Mouse (Mus musculus) CD8-positive naive resting alpha-beta T cell, adult 2 months (primary cell): ENCODE results near the gene Peak1.

Experiments
- DNase-seq, 2 experiments: peaks; one replicate each; pipeline ENCODE4 v3.0.0; 2022; ENCODE audit warnings: low read depth in 2 of 2, low spot score in 2 of 2

Peak1 gene

DNA sequence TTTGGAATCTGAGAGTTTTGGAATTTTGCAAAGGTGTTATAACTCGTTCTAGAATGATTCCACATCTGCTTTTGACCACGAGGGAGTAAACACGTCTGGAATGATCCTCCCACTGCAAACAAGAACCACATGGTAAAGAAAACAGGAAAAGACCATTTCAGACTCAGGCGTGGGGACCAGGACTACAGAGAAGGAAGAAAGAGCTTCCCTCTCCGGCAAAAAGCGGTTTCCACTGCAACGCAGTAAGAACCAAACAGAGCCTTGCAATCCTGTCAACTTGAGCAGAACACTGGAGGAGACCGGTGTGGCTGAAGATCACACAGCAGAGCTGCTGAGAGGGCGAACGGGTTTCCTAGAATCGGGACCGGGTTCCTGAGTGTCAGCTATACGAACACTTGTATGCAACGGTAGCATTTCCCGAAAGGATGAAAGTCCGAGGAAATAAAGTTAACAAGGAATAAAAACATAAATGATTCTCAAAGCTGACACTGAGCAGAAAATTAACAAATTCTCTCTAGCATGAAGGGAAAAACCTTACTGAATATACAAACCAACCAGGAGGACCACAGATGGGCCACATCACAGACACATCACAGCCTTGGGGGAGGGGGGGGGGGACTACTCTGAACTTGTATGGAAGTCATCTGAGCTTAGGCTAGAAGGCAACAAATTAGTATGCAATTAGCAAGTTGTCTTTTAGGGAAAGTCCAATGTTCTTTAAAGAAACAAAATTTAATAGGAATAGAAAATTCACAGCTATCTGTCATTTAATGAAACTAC is 93.1 kb downstream of the Peak1 start:
- no peak for DNase-seq

DNA sequence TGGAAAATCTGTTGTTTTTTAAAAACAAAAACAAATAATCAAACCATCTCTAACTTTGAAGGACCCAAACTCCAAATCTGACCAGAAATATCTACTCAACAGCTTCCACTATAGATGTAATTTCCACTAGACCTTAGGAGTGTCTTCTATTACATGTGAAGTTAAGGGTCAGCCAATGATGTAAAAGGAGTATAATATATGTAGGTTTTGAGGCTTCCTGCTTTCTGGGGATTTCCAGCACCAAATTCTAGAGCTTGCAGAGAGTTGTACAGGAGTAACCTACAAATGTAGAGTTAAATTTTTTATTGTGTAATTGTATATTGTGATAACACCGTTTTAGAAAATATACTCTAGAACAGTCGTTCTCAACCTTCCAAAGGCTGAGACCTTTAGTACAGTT is 96.6 kb downstream of the Peak1 start:
- no peak for DNase-seq

DNA sequence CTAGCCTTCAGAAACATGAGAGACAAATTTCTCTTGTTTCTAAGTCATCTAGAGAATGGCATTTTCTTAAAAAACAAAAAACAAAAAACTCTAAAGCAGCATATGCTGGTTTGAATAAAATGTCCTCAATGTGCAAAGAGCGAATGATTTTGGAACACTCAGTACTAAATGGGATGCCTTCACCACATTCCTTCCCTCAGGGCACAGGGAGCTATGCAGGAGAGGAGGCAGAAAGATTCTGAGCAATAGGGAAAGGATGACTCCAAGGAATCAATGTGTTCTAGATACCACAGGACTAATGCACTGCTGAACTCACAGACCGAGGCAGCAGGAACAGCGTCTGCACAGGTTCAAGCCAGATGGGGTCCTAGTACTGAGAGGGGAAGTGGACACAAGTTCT is 103.5 kb downstream of the Peak1 start:
- no peak for DNase-seq

DNA sequence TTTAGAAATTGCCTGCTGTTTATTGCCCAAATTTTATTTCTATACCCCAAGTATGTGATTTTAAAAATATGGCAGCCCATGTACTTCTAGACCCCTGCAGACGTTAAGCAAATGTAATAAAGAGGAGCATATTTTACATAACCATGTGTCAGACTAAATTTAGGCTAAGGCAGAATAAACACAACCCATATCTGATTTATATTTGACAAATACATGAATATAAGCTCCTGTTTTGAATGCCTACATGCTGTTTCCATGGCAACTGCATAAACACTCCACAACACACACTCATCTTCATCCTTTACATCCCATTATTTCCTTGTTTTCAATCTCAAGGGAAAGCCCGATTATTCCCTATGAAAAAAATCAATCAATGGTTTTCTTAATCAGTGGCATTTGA is 108.8 kb downstream of the Peak1 start:
- DNase-seq = no peak

DNA sequence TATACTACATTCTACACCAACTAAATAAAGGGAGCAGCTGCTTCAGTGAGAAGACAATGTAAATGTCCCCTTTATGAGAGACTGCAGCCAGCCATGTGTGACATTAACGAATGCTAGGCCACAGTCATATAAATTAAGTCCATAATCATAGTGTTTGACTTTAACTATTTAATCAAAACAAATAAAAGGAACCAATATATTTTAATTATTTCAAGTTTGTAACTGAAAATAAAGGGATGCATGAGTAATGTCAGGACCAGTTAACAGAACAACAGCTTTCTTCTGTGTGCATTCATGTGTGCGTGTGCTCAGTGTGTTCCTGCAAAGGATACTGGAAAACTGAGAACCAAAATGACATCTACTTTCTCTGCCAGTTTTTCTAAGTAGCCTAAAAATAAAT is 113.3 kb downstream of the Peak1 start:
- DNase-seq = no peak

DNA sequence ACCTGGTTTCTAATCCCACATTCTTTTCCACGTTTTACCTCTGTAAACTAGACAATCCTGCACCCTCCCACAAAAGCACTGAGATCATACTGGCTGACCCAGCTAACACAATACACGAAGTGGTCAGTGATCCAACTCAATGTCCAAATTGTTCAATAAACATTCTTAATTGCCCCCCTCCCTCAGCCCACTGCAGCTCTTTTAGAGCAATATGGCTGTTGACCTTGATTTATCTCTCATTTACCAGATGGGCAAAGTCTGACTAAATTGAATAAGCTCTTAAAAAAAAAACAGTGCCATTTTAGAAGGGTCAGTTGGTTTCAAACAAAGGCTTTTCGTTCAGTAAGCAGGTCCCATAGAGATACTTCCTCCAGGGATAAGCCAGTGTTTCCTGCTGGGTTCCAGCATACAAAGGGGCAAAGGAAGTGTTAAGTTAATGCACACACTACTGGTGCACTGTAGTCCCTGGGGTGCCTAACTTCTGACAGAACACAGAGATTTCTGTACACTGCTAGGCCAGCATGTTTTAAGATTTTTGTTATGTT is 114.9 kb downstream of the Peak1 start:
- no peak for DNase-seq

DNA sequence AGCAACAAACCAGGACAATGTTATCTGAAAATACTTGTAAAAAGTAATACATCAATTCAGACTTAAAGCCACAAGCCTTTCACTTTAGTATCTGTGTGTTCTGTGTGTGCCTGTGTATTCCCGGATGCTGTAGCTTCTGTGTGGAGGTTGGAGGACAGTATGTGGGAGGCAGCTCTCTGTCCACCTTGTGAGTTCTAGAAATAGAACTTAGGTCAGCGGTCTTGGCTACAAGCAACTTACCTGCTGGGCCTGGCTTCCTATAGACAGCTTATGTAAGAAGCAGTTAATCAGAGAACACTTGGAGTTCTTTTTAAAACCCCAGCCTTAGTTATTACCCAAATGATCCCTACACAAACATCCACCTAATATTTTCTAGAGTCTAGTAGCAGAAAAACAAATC is 127.8 kb downstream of the Peak1 start:
- no peak for DNase-seq

DNA sequence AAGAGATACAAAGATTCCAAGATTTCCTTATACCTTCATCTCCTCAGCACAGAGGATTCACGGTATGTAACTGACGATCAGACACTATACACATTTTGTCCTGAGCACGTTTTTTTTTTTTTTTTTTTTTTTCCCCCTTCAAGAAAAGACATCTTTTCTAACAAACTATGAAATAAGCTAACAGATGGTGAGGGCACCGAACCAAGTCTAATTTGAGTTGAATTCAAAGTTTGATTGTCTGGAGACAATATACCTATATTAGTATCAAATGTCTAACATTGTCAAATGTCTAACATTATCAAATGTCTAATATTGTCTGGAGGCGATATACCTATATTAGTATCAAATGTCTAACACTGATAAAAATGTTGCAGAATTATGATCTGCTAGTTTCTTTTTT is 135.4 kb downstream of the Peak1 start:
- no peak for DNase-seq

DNA sequence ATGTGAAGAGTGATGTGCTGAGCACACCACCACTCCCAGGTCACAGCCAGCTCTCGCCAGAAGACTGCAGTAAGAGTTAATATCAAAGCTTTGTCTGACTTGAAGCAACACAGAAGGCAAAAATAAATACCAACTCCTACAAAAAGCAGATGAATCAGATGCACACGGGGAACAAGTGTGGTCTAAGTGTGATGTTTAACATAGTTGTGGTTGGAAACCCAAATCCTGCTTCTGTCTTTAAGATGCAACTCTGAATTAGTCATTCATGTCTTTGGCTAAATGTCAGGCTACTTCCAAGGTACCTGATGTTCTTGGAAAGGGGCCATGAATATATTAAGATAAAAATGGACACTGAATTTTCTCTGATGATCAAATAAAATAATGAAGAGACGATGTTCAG is 144.3 kb downstream of the Peak1 start:
- DNase-seq = no peak

DNA sequence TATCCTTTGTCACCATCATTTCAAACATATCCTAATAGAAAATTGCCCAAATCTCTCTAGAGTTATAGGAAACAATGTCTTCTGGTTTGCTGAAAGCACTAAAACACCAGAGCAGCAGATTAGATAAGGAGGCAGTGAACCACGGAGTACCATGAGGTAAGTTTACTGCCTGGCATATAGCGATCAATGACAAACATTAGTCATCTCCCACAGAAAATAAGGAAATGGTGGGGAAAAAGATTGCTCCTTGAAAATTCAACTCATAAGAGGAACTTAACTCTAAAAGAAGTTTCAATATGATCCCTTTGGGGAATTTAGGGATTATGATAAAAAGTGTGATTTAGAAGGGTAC is 145.6 kb downstream of the Peak1 start:
- no peak for DNase-seq

DNA sequence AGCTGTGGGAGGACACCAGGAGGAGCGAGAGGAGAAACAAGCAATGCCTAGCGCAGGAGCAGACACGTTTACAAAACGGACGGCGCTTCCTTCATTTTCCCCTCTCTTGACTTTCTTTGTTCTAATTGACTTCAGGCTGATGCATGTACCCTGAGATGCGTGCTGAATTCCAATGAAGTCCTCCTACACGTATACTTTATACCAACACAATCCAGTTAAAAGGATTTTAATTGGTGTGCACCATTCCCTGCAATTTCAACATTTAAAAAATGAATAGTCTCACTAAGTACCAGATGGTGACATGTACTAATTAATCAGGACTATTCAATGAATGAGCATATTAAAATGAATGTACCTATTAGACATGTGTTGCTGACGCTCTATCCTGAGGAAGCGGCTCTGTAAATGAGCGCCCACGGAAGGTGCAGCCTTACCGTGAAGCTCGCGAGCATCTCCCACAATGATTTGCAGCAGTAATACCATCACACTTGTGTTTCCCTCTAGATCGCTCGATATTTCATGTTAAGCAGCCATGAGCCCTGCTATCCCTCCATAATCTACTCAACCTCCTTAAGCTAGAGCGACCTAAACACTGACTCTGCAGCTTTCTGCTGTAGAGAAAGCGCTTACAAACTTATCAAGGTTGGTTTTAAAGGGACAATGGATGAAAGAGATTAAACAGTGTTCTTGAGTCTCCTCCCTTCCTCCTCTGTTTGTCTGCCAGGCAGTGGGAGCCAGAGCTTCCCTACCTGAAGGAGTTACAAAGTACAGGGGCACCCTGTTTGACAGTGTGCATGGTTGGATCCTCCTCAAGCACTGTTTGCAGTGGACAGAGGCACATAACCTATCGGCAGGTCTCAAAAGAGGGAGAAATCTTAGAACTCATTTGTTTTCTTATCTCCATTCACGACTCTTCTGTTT is 146.3 kb downstream of the Peak1 start:
- no peak for DNase-seq

DNA sequence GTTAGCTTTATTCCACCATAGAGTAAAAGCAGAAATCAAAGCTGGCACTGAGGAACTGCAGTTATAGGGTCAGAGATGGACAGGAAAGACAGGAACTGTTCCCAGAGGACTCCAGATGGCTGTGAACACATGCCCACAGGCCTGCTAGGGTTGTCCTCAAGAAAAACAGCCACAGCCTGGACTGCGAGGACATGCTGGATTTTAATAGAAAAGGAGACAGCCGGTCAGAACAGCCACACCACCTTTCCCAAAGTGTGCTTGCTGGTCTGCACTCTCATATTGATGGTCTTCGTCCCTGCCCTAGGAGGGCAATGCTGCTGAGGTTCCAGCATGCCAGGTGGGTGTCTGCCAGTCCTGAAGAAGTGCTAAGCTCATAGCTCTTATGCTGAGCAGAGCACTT is 148.8 kb downstream of the Peak1 start:
- DNase-seq = no peak

DNA sequence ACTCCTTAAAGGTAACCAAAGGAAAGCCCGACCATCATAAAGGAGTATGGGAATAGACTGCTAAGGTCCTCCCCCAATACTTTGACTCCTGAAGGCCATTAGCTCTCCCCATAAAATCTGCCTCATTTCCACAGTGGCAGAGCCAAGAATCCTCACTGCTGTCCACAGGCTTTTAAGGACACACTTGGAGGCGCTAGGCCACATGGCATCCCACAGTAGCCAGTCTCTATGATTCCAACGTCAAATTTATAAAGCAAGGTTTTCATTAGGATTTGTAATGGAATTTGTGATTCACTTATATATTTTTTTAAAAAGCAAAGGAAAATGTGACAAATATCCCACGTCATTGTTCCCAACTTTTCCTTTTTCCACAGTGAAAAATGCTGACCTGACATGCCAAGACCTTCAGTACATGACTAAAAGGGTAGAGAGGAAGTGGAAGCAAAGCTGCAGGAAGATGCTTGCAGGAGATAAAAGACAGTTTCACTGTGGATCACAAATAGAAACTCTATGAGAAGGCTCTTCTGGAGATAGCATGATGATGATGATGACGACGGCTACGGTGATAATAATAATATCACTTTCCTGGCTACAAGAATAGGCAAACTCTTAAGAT is 151.6 kb downstream of the Peak1 start:
- DNase-seq = no peak

DNA sequence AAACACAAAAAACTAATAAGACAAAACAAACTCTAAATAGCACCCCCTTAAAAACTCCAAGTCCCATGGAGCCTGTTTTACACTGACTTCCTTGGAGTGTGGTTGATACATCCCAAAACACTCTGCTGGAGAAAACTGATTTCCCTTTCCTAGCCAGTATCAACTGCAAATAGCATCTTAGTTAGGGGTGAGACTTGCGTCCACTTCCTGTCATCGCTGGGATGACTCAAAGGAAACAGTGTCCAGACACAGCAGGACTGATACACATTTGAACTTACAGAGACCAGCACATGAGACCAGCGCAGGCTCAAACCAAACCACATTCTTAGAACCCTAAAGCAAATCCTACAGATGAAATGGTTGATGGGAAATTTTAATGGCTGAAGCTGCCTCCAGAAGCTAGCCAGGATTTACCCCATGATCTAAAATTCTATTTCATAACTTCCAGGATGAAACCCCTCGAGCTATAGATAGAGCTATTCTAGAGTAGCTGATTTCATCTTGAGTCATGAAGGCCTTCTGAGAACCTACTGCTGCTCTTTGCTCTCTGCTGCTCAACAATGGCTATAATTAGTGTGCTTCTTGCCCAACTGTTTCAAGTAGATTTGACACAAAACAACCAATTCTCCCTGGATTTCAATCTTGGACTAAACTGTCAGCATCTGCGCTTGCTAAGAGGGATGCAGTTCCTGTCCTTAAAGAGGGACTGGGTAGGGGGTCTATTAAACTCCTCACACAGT is 152.2 kb downstream of the Peak1 start:
- no peak for DNase-seq

DNA sequence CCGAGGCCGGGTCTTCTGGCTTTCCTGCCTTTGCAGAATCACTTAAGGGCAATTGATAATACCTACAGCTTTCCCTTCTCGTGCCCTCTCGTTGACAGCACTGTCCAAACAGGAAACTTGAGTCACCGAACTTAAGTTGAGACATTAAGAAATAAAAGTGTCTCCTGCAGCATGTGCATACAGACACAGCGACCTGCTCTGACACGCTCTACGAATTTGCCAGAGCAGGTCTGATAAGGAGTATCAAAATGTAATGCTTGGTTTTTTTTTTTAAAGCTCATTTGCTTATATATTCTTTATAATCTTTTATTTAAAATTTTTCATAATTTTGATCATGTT is 152.9 kb downstream of the Peak1 start:
- no peak for DNase-seq

DNA sequence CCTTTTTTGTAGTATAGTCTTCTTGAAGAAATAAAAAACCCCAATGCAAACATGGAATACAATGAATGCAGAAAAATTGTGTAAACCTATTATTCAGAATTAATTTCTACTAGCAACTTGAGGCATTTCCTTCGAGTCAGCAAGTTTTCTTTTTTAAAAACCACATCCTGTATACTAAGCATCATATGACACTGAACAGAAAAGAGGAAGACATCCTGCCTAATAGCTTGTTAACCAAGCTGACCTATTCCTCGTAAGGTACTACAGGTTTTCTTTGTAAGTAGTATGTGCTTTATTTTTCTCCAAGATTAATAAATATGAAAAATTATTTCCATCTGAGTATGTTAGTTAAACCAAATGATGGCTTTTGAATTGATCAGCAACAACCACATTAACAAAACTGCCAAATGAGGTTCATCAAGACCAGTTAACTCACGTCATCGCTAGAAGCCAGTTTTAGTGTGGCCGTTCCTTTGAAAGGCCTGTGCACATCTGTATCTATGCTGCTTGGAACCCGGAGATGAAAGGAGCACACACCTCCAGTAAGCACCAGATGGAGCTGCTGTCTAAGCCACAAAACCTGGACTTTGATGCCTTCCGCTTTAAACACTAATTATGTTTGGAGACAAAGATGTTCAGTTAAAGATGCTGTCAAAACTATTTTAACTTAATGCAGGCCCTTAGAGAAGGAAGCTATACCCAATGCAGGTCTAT is 153.4 kb downstream of the Peak1 start:
- peak; percentile 21 to 47 for DNase-seq

DNA sequence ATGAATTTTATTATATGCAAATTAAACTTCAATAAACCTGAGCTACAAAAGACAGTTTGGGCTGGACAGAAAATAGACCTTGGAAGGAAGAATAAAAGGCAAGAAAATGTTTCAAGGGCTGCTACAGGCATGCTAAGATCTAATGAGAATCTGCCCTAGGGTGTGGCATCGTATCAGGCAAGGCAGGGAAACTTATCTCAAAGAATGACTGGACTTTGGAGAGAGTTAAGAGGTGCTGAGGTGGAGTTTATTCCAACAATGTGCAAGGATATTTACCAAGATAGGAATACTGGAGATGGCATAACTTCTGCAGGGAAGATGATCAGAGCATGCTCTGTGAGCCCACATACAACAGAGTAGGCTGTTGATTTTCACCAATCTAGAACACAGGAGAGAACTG is 154.8 kb downstream of the Peak1 start:
- no peak for DNase-seq

DNA sequence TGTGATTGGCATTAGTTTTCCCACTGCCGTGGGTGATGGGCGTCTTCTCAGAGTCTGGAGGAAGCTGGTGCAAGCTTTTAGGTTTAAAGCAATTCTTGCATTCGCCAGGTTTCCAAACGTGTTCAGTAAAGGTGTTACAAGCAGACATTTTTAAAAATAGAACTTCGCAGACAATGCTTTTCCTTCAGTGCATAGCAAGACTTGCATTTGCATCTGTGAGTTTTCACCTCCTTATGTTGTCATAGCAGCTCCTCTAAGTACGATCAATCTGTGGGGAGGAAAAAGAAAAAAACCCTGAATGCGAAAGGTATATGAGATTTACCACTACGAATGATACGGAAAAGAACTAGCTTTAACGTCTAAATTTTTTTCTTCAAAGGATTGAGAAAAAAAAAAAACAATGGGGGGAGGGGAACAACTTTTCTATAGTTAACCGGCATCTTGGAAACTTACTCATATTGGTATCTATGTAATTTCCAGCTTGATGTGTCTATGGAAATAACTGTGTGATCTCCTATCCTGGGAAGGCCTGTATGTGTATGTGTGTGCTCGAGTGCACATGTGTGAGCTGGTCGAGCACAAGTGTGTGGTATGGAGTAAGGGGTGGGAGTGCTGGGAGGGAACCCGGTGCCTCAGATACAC is 157.3 kb downstream of the Peak1 start:
- no peak for DNase-seq

DNA sequence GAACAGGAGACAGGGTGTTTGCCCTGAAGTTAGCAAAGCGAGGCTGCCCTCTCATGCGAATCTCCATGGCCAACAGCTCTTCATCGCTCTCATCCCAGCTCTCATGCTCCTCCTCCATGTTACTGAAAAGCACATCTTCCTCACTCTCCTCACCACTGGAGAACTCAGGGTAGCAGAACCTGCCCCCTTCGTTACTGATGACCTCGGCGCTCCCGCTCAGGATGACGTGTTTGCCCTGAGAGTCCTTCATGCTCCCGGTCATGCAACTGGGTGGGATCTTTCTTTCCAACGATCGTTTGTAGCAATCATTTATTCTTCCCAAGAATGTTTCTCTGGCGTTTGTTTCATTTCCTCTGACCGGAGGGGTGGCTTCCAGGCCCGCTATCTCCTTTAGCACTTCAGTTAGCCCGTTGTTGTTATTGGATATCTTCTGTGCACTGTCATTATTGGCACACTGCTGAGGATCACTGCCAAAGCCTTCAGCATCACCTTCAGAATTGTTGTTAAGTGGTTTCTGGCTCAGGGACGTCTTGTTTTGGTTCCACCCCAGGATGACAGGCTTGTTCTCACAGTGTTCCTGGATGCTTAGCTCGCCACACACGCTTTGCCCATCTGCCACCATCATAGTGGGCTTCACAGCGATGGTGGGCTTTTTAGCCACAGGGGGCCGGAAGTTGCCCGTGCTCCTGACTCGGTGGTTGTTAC is 157.9 kb downstream of the Peak1 start:
- no peak for DNase-seq
